In the genomic region with DNA sequence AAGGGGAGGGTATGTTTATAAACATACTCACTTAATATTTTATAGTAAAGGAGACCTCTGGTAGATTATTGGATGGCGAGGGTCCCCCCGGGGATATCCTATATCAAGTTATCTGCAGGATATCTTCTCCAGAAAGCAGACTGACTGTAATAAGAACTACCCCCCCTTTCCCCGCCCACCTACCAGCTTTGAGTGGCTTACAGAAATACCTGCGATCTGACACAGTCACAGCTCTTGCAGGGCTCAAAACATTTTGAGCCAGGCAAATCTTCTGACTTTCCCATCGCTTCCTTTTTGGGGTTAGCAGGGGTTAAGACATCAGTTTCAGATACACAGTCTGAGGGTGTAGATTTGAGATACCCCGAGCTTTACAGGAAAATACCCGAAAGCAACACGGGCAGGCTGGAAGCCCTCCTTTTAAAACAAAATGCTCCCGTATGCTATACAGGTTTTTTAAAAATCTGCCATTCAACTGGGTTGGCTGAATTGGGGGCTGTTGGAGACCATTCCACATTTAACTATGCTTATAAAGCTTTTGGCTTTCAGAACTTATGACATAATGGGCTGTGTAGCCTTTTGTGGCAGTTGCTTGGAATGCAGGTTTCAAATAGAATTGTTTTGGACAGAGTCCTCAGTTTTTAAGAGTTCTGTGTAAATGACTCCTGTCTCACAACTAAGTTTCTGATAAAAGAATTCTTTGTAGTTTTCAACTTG, we compare ENCODE assay signal across 8 mouse cellular contexts. TPM values are rescaled to one million over a fixed set of nuclear protein-coding genes. Genes with fewer than 3 reads are reported as not detected.
DNase-seq lines count a peak whose midpoint lies in the region; ATAC-seq and TF ChIP-seq lines count a peak whose summit lies in the region.

No protein-coding gene starts in this region.

- ATAC-seq in forebrain, embryonic 14.5 days, result no peak
- no peak for ATAC-seq in limb, embryonic 15.5 days (ENCODE audit: insufficient number of reproducible peaks, low FRiP score, low TSS enrichment, low read depth)
- no peak for ATAC-seq in neural tube, embryonic 15.5 days (ENCODE audit: low FRiP score)

- H3K79me3 ChIP-seq in C2C12 (ENCODE audit: low read depth), result peaks cover 63% of the 10 kb centered on the region

- H3K4me3 ChIP-seq in C2C12 (ENCODE audit: insufficient read depth, poor library complexity, severe bottlenecking), result peak overlapping the region; percentile 74
- H3K4me3 ChIP-seq in forebrain, embryonic 14.5 days (ENCODE audit: low read depth, low read length), result peak overlapping the region; percentile 73
- H3K4me3 ChIP-seq in limb, embryonic 15.5 days, result peak overlapping the region; percentile 90
- peak overlapping the region; percentile 83 for H3K4me3 ChIP-seq in neural tube, embryonic 15.5 days (replicated peaks)

- 21% methylated on average over 9 of the region's 9 CpGs for WGBS in forebrain, embryonic 14.5 days
- WGBS in limb, embryonic 15.5 days, result 4% methylated on average over 9 of the region's 9 CpGs
- 17% methylated on average over 9 of the region's 9 CpGs for WGBS in neural tube, embryonic 15.5 days

- no peak overlapping the region for H3K27ac ChIP-seq in forebrain, embryonic 14.5 days (ENCODE audit: low read depth, low read length)
- H3K27ac ChIP-seq in limb, embryonic 15.5 days, result peak overlapping the region; percentile 100
- no peak overlapping the region for H3K27ac ChIP-seq in neural tube, embryonic 15.5 days (replicated peaks)

- H3K27me3 ChIP-seq in C2C12 (ENCODE audit: control insufficient read depth, insufficient read depth, insufficient read length), result no peaks in the 10 kb centered on the region
- no peaks in the 10 kb centered on the region for H3K27me3 ChIP-seq in forebrain, embryonic 14.5 days (replicated peaks; ENCODE audit: control insufficient read depth, insufficient read depth, low read length)
- H3K27me3 ChIP-seq in limb, embryonic 15.5 days, result no peaks in the 10 kb centered on the region
- H3K27me3 ChIP-seq in neural tube, embryonic 15.5 days (replicated peaks), result no peaks in the 10 kb centered on the region

- H3K36me3 ChIP-seq in C2C12 (ENCODE audit: control insufficient read depth, insufficient read depth), result peaks cover 6% of the 10 kb centered on the region
- H3K36me3 ChIP-seq in forebrain, embryonic 14.5 days (ENCODE audit: control insufficient read depth, insufficient read depth, low read length), result no peaks in the 10 kb centered on the region
- no peaks in the 10 kb centered on the region for H3K36me3 ChIP-seq in limb, embryonic 15.5 days
- no peaks in the 10 kb centered on the region for H3K36me3 ChIP-seq in neural tube, embryonic 15.5 days

- H3K4me2 ChIP-seq in forebrain, embryonic 14.5 days (ENCODE audit: low read length), result peak overlapping the region; percentile 61
- peak overlapping the region; percentile 46 for H3K4me2 ChIP-seq in limb, embryonic 15.5 days
- H3K4me2 ChIP-seq in neural tube, embryonic 15.5 days, result peak overlapping the region; percentile 78

- DNase-seq in cerebellum, postnatal 10 days, result peak; percentile 38 to 39
- DNase-seq in cerebellum, adult 11-12 months, result no peak
- DNase-seq in forebrain, embryonic 14.5 days (ENCODE audit: low spot score), result no peak
- no peak for DNase-seq in yolk sac, embryonic 10.5 days (ENCODE audit: low spot score)
- DNase-seq in frontal cortex, postnatal 25 days (ENCODE audit: low spot score in 2 of 2), result no peak

- peaks cover 69% of the 10 kb centered on the region for H3K79me2 ChIP-seq in C2C12 (ENCODE audit: control insufficient read depth, insufficient read depth)

- peaks cover 11% of the 10 kb centered on the region for H3K4me1 ChIP-seq in forebrain, embryonic 14.5 days (ENCODE audit: control insufficient read depth, insufficient read depth, low read length)
- peaks cover 31% of the 10 kb centered on the region for H3K4me1 ChIP-seq in limb, embryonic 15.5 days
- peaks cover 51% of the 10 kb centered on the region for H3K4me1 ChIP-seq in neural tube, embryonic 15.5 days

- no peak for TF ChIP-seq CTCF in C2C12 (IDR thresholded peaks at IDR 0.05; ENCODE audit: control insufficient read depth, insufficient read depth, insufficient read length)

- H3K9me3 ChIP-seq in forebrain, embryonic 14.5 days (replicated peaks; ENCODE audit: control insufficient read depth, low read length), result no peaks in the 10 kb centered on the region
- no peaks in the 10 kb centered on the region for H3K9me3 ChIP-seq in limb, embryonic 15.5 days
- no peaks in the 10 kb centered on the region for H3K9me3 ChIP-seq in neural tube, embryonic 15.5 days (replicated peaks)

- H3K9ac ChIP-seq in forebrain, embryonic 14.5 days (ENCODE audit: low read length), result peak overlapping the region; percentile 84; the same call in 1 of the 2 replicates
- H3K9ac ChIP-seq in limb, embryonic 15.5 days, result no peak overlapping the region
- H3K9ac ChIP-seq in neural tube, embryonic 15.5 days (replicated peaks), result peak overlapping the region; percentile 37; the same call in 1 of the 2 replicates

- no peak overlapping the region for H3ac ChIP-seq in C2C12 (ENCODE audit: control insufficient read depth, insufficient read length, low read depth)

TF ChIP-seq in C2C12, 6 proteins besides CTCF, POLR2A, EP300 and RAD21:
- TF ChIP-seq USF1 (IDR thresholded peaks at IDR 0.05; ENCODE audit: low read depth) (no peak), CEBPB (IDR thresholded peaks at IDR 0.05; ENCODE audit: low read depth) (no peak), MYOG (IDR thresholded peaks at IDR 0.05; ENCODE audit: control insufficient read depth, extremely low read depth, insufficient read length) (no peak), MAX (IDR thresholded peaks at IDR 0.05) (no peak), FOSL1 (IDR thresholded peaks at IDR 0.05; ENCODE audit: insufficient read depth, low read length, poor library complexity, severe bottlenecking) (no peak)

RNA-seq across cellular contexts. Expression of a gene that starts 2.0 kb away (rescaled TPM):
- polyA plus RNA-seq in C2C12 (2012; fragmentation: generic; extraction: Trizol), result 29.2 TPM
- polyA plus RNA-seq in forebrain, embryonic 14.5 days (2014; fragmentation: Nextera tagmentation; extraction: Ambion mirVana), result 8.5 and 11.8 TPM in 2 replicates
- 70.7 and 71.1 TPM in 2 replicates for polyA plus RNA-seq in limb, embryonic 15.5 days (2015; fragmentation: Nextera tagmentation; extraction: Ambion mirVana)
- 9.3 and 13.3 TPM in 2 replicates for polyA plus RNA-seq in neural tube, embryonic 15.5 days (2015; fragmentation: Nextera tagmentation; extraction: Ambion mirVana)

Comparison
In these comparisons a context has a peak if more than half of its experiments do, and no peak if none do; other contexts are left out.
1. DNase-seq: peak in cerebellum, postnatal 10 days (2 of 2); none in cerebellum, adult 11-12 months (single experiment), forebrain, embryonic 14.5 days (single experiment), yolk sac, embryonic 10.5 days (single experiment) and frontal cortex, postnatal 25 days (0 of 2).
2. Peak in every context shown above with its lines, with median percentiles within 50 percentile points of each other: H3K4me3 ChIP-seq and H3K4me2 ChIP-seq.